Mouse (Mus musculus) forebrain, embryonic 14.5 days (tissue): ENCODE results near the gene Acad8. TPM values are rescaled to one million over a fixed set of nuclear protein-coding genes. Genes with fewer than 3 reads are reported as not detected.

Experiments
- ATAC-seq: fragments of 200-750 bp; cut with Nextera tagmentation; 2 replicates; pipeline ENCODE4 v1.8.0; 2017; ENCODE audit warnings: mild to moderate bottlenecking, moderate library complexity
- DNase-seq: peaks from one replicate; pipeline ENCODE4 v3.0.0-alpha.2; 2015; ENCODE audit warnings: low spot score
- H3K27ac ChIP-seq: fragments of 300-500 bp; sonication (generic); 2 replicates; pipeline ENCODE4 v1.5.1; 2014; ENCODE audit warnings: low read depth, mild to moderate bottlenecking, control low read depth, low read length, moderate library complexity
- H3K27me3 ChIP-seq: fragments of 300-500 bp; sonication (generic); replicated peaks from 2 replicates; pipeline ENCODE4 v1.6.1; 2014; ENCODE audit warnings: low read length, control low read depth, mixed read lengths; ENCODE audit not compliant: control insufficient read depth, insufficient read depth
- H3K36me3 ChIP-seq: fragments of 300-500 bp; sonication (generic); 2 replicates; pipeline ENCODE4 v1.6.1; 2014; ENCODE audit warnings: low read length, control low read depth; ENCODE audit not compliant: control insufficient read depth, insufficient read depth
- H3K4me1 ChIP-seq: fragments of 300-500 bp; sonication (generic); 2 replicates; pipeline ENCODE4 v1.6.1; 2014; ENCODE audit warnings: antibody characterized with exemption, low read length, control low read depth; ENCODE audit not compliant: control insufficient read depth, insufficient read depth
- H3K4me2 ChIP-seq: fragments of 300-500 bp; sonication (generic); 2 replicates; pipeline ENCODE4 v1.6.1; 2014; ENCODE audit warnings: mild to moderate bottlenecking, control low read depth, low read length
- H3K4me3 ChIP-seq: fragments of 300-500 bp; sonication (generic); 2 replicates; pipeline ENCODE4 v1.5.1; 2014; ENCODE audit warnings: low read depth, low read length, control low read depth
- H3K9ac ChIP-seq: fragments of 300-500 bp; sonication (generic); 2 replicates; pipeline ENCODE4 v1.6.1; 2014; ENCODE audit warnings: mild to moderate bottlenecking, low read length, control low read depth, moderate library complexity
- H3K9me3 ChIP-seq: fragments of 300-500 bp; sonication (generic); replicated peaks from 2 replicates; pipeline ENCODE4 v1.6.1; 2016; ENCODE audit warnings: low read length, control low read depth, mixed read lengths; ENCODE audit not compliant: control insufficient read depth
- WGBS: fragments of 180-500 bp; shearing (Covaris S2); extraction: QIAGEN DNeasy Blood & Tissue Kit; methylation state at CpG from one replicate; pipeline ENCODE4 v1.1.7; 2014; 5-methylcytosine and 5-hydroxymethylcytosine counted together
- polyA plus RNA-seq: library from polyadenylated mRNA; unstranded; fragments of >200 nt; fragmentation: Nextera tagmentation; extraction: Ambion mirVana; gene quantifications from 2 replicates; pipeline ENCODE4 v1.2.1, GENCODE M21; 2014

The Acad8 gene
- 34.4 and 43.3 TPM in 2 replicates for polyA plus RNA-seq

- peak within 1 kb of the TSS; percentile 57 for H3K4me3 ChIP-seq
- H3K27me3 ChIP-seq, result no peaks in the 10 kb centered on the region
- H3K27ac ChIP-seq, result peak within 1 kb of the TSS; percentile 48; the same call in 1 of the 2 replicates
- DNase-seq, result peak; percentile 99
- H3K4me2 ChIP-seq, result peak within 1 kb of the TSS; percentile 92
- H3K9ac ChIP-seq, result peak within 1 kb of the TSS; percentile 77
- peaks cover 16% of the 10 kb centered on the region for H3K4me1 ChIP-seq
- H3K36me3 ChIP-seq, result peaks cover 16% of the 10 kb centered on the region
- no peaks in the 10 kb centered on the region for H3K9me3 ChIP-seq
- peak; percentile 99 for ATAC-seq
- WGBS, result under 1% methylated on average over 35 of the region's 35 CpGs
These were observed at the start of gene Acad8, which contains the start of gene Thyn1 for GRCm38 (mm10) chr9:26999461-27000395. Acad8 (minus strand) TSS chr9:26999566. Thyn1 (plus strand) TSS chr9:26999710.

- Histone ChIP-seq H3K9ac (no peak overlapping the region), H3K36me3 (peaks cover 86% of the 10 kb centered on the region), H3K27me3 (no peaks in the 10 kb centered on the region), H3K4me3 (no peak overlapping the region), H3K9me3 (no peaks in the 10 kb centered on the region), H3K4me1 (no peaks in the 10 kb centered on the region), H3K4me2 (no peak overlapping the region), H3K27ac (no peak overlapping the region)
- WGBS, result 96% methylated on average over 5 of the region's 5 CpGs
- ATAC-seq, result no peak
- no peak for DNase-seq
These were observed 44.5 kb upstream of the Acad8 start for GRCm38 (mm10) chr9:27043892-27044291.

- DNase-seq, result no peak
- under 1% methylated on average over 17 of the region's 17 CpGs for WGBS
- Histone ChIP-seq H3K36me3 (no peaks in the 10 kb centered on the region), H3K9me3 (no peaks in the 10 kb centered on the region), H3K27ac (no peak overlapping the region; the same call in 1 of the 2 replicates), H3K4me3 (peak overlapping the region; percentile 93), H3K4me2 (peak overlapping the region; percentile 79), H3K27me3 (no peaks in the 10 kb centered on the region), H3K9ac (peak overlapping the region; percentile 97), H3K4me1 (peaks cover 31% of the 10 kb centered on the region)
- no peak; the same call in 1 of the 2 replicates for ATAC-seq
These were observed 31.4 kb upstream of the Acad8 start for GRCm38 (mm10) chr9:27030763-27031100.

- ATAC-seq (peak; percentile 96), DNase-seq (peak; percentile 99)
- H3K9me3 ChIP-seq, result no peaks in the 10 kb centered on the region
- peak within 1 kb of the TSS; percentile 89 for H3K4me2 ChIP-seq
- no peaks in the 10 kb centered on the region for H3K36me3 ChIP-seq
- H3K27me3 ChIP-seq, result no peaks in the 10 kb centered on the region
- peaks cover 31% of the 10 kb centered on the region for H3K4me1 ChIP-seq
- WGBS, result under 1% methylated on average over 69 of the region's 80 CpGs
- peak within 1 kb of the TSS; percentile 97 for H3K9ac ChIP-seq
- peak within 1 kb of the TSS; percentile 93 for H3K4me3 ChIP-seq
- H3K27ac ChIP-seq, result peak within 1 kb of the TSS; percentile 89
These were observed 30.7 kb upstream of the Acad8 start, which contains the start of the genes Vps26b and Ncapd3 for GRCm38 (mm10) chr9:27029828-27030762. Vps26b (minus strand) TSS chr9:27030065. Ncapd3 (plus strand) TSS chr9:27030175.

- Histone ChIP-seq H3K4me1 (peaks cover 31% of the 10 kb centered on the region), H3K36me3 (no peaks in the 10 kb centered on the region), H3K4me2 (peak overlapping the region; percentile 89), H3K27me3 (no peaks in the 10 kb centered on the region), H3K27ac (peak overlapping the region; percentile 89), H3K9ac (peak overlapping the region; percentile 97), H3K4me3 (peak overlapping the region; percentile 93), H3K9me3 (no peaks in the 10 kb centered on the region)
- DNase-seq (peak; percentile 64), ATAC-seq (peak; percentile 18; the same call in 1 of the 2 replicates)
- under 1% methylated on average over 52 of the region's 52 CpGs for WGBS
These were observed 29.9 kb upstream of the Acad8 start for GRCm38 (mm10) chr9:27029022-27029827.

GRCm38 (mm10) chr9:27026708-27027107 lies 27.3 kb upstream of the Acad8 start:
- H3K9ac ChIP-seq, result no peak overlapping the region
- H3K27me3 ChIP-seq, result no peaks in the 10 kb centered on the region
- H3K9me3 ChIP-seq, result no peaks in the 10 kb centered on the region
- H3K4me2 ChIP-seq, result peak overlapping the region; percentile 89
- peaks cover 2% of the 10 kb centered on the region; the same call in 1 of the 2 replicates for H3K36me3 ChIP-seq
- WGBS, result 97% methylated on average over 1 of the region's 1 CpGs
- no peak for DNase-seq
- no peak for ATAC-seq
- peaks cover 28% of the 10 kb centered on the region for H3K4me1 ChIP-seq
- no peak overlapping the region for H3K27ac ChIP-seq
- no peak overlapping the region for H3K4me3 ChIP-seq

- Histone ChIP-seq H3K4me2 (no peak overlapping the region), H3K4me1 (peaks cover 23% of the 10 kb centered on the region), H3K36me3 (peaks cover 16% of the 10 kb centered on the region), H3K9ac (no peak overlapping the region), H3K9me3 (no peaks in the 10 kb centered on the region), H3K4me3 (no peak overlapping the region), H3K27me3 (no peaks in the 10 kb centered on the region), H3K27ac (no peak overlapping the region)
- ATAC-seq, result no peak
- 90% methylated on average over 4 of the region's 4 CpGs for WGBS
- no peak for DNase-seq
These were observed 24.3 kb upstream of the Acad8 start for GRCm38 (mm10) chr9:27023681-27024080.

GRCm38 (mm10) chr9:27018961-27019360 lies 19.6 kb upstream of the Acad8 start:
- ATAC-seq, result no peak

More at GRCm38 (mm10) chr9:27018961-27019360, 19.6 kb upstream of the Acad8 start:
- peaks cover 59% of the 10 kb centered on the region for H3K36me3 ChIP-seq
- H3K9ac ChIP-seq, result no peak overlapping the region
- no peaks in the 10 kb centered on the region for H3K27me3 ChIP-seq
- no peak overlapping the region for H3K4me3 ChIP-seq
- H3K4me2 ChIP-seq, result no peak overlapping the region
- H3K27ac ChIP-seq, result no peak overlapping the region
- WGBS, result 95% methylated on average over 10 of the region's 10 CpGs
- no peaks in the 10 kb centered on the region for H3K4me1 ChIP-seq
- no peaks in the 10 kb centered on the region for H3K9me3 ChIP-seq
- no peak for DNase-seq
